Mouse (Mus musculus) G1E (cell line): ENCODE measurements around the gene Tsga10ip. TPM values are rescaled to one million over a fixed set of nuclear protein-coding genes. Genes with fewer than 3 reads are reported as not detected.
A peak's percentile ranks its signal among the peaks of the same experiment; 100 is the strongest.

Source experiments
- ATAC-seq: 2 replicates; pipeline ENCODE4 v1.8.0; 2016; ENCODE audit warnings: mild to moderate bottlenecking; ENCODE audit not compliant: insufficient number of reproducible peaks, poor library complexity, low FRiP score, severe bottlenecking; ENCODE audit errors: extremely low read depth
- DNase-seq: peaks from one replicate; pipeline ENCODE4 v3.0.0; 2012; ENCODE audit warnings: low spot score
- H3K27me3 ChIP-seq: 2 replicates; pipeline ENCODE4 v1.6.1; 2012; ENCODE audit warnings: mild to moderate bottlenecking, low read length, inconsistent platforms; ENCODE audit not compliant: insufficient read depth
- H3K36me3 ChIP-seq: replicated peaks from 2 replicates; pipeline ENCODE3; 2012; ENCODE audit warnings: mild to moderate bottlenecking, inconsistent platforms
- H3K4me1 ChIP-seq: 2 replicates; pipeline ENCODE4 v1.6.1; 2012; ENCODE audit warnings: low read depth, low read length, inconsistent platforms, mixed read lengths; ENCODE audit not compliant: insufficient read depth
- H3K4me3 ChIP-seq: 2 replicates; pipeline ENCODE4 v1.5.1; 2012; ENCODE audit warnings: low read depth, mild to moderate bottlenecking, inconsistent platforms, low read length, moderate library complexity, mixed read lengths
- H3K9me3 ChIP-seq: replicated peaks from 2 replicates; pipeline ENCODE4 v1.6.1; 2012; ENCODE audit warnings: inconsistent platforms
- CTCF ChIP-seq: IDR thresholded peaks from 2 replicates; pipeline ENCODE4 v1.5.1; 2012; ENCODE audit warnings: low read depth, low read length, inconsistent platforms, mixed read lengths
- GATA1 ChIP-seq: IDR thresholded peaks from 2 replicates; pipeline ENCODE4 v1.6.1; 2012; ENCODE audit warnings: borderline replicate concordance, low read length, inconsistent platforms, mixed read lengths
- GATA2 ChIP-seq: IDR thresholded peaks from 2 replicates; pipeline ENCODE4 v1.6.1; 2012; ENCODE audit warnings: low read depth, low read length, inconsistent platforms, borderline replicate concordance
- POLR2AphosphoS5 ChIP-seq: IDR thresholded peaks from 2 replicates; pipeline ENCODE4 v1.6.1; 2012; ENCODE audit warnings: low read depth, low read length, inconsistent platforms; ENCODE audit not compliant: insufficient replicate concordance
- TAL1 ChIP-seq: conservative IDR thresholded peaks from 2 replicates; pipeline ENCODE4 v1.6.1; 2012; ENCODE audit warnings: low read depth, low read length, inconsistent platforms, mixed read lengths
- polyA plus RNA-seq: library from polyadenylated mRNA; stranded (reverse); fragments of >175 nt; gene quantifications from 2 replicates; pipeline ENCODE4 v1.2.3, GENCODE M21; 2012
- total RNA-seq, 2 experiments: library from RNA; stranded (forward) in 1 of 2; stranded (reverse) in 1 of 2; fragments of 200-1000 nt in 1 of 2; fragments of >200 nt in 1 of 2; fragmentation: Nextera tagmentation in 1 of 2; gene quantifications; 2 replicates each; pipeline ENCODE4 v1.2.3; 2014 to 2017

The Tsga10ip gene
- total and polyA plus RNA-seq, 3 experiments = 0.11 to 0.74 TPM; not detected in 1

- ATAC-seq (no peak), DNase-seq (peak; percentile 50)
- H3K4me1 ChIP-seq = peaks cover 49% of the 10 kb centered on the region
- TF ChIP-seq GATA1 (no peak), CTCF (no peak), GATA2 (no peak), TAL1 (no peak), POLR2AphosphoS5 (no peak)
- peak overlapping the region; percentile 96 for H3K4me3 ChIP-seq
- peaks cover 61% of the 10 kb centered on the region for H3K36me3 ChIP-seq
- no peaks in the 10 kb centered on the region for H3K9me3 ChIP-seq
- no peaks in the 10 kb centered on the region for H3K27me3 ChIP-seq
These were observed 14.3 kb downstream of the Tsga10ip start for GRCm38 (mm10) chr19:5388011-5388441.

DNA sequence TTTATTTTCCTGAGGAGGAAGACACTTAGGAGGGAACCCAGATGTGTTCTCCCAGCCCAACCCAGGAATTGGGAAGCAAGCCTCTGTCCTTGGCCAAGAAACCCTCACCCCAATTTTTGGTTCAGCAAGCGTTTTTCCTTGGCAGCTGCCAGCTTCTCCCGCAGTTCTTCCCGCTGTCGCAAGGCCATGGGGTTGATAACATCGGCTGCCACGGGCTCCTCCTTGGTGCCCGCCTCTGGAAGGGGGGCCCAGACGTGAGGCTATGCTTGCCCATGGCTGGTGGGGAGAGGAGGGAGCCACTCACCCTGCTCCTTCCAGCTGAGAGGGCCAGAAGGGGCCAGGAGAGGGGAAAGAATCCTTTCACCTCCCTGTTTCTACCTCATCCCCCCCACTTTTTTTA, 17.6 kb downstream of the Tsga10ip start:
- no peak for TF ChIP-seq GATA1
- no peak for TF ChIP-seq POLR2AphosphoS5
- TF ChIP-seq GATA2 = no peak
- TF ChIP-seq TAL1 = no peak
- no peak for TF ChIP-seq CTCF
- Histone ChIP-seq H3K9me3 (no peaks in the 10 kb centered on the region), H3K36me3 (peaks cover 75% of the 10 kb centered on the region), H3K4me1 (peaks cover 29% of the 10 kb centered on the region), H3K27me3 (no peaks in the 10 kb centered on the region), H3K4me3 (no peak overlapping the region)
- DNase-seq (no peak), ATAC-seq (no peak)

DNA sequence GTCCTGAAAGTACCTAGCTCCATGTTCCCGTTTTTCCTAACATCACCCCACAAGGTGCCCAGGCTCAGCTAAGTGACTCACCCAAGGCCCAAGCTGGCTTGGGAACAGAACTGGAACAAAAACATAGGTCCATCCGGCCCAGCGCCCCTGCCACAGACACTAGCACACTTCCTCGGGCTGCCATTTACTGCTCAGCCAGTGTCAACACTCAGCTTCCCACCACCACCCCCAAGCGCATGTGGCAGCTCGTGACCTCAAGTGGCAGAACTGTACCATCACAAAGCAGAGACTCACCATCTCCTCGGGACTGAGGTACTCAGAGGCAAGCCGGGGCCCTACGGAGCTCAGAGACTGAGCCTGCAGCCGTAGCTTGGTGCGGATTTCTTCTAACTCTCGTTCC, 19.0 kb downstream of the Tsga10ip start:
- H3K4me3 ChIP-seq = no peak overlapping the region
- DNase-seq = no peak
- peaks cover 89% of the 10 kb centered on the region for H3K36me3 ChIP-seq

DNA sequence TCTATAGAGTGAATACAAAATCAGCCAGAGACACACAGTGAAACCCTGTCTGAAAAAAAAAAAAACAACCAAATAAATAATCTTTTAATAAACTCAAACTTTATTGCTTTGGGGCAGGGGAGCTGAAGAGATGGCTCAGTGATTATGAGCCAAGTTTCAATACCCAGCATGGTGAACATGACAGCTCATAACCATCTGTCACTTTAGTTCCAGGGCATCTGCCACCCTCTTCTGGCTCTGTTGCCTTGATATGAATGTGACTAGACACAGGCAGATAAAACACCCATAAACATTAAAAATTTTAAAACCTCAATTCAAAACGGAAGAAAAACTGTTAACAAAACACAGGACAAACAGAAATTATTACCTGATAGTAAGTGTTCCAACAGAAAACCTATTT, 24.9 kb downstream of the Tsga10ip start:
- no peaks in the 10 kb centered on the region for H3K27me3 ChIP-seq
- ATAC-seq (no peak), DNase-seq (no peak)
- H3K36me3 ChIP-seq = peaks cover 94% of the 10 kb centered on the region
- H3K4me3 ChIP-seq = no peak overlapping the region
- H3K9me3 ChIP-seq = no peaks in the 10 kb centered on the region
- TF ChIP-seq GATA1 (no peak), CTCF (no peak), TAL1 (no peak), GATA2 (no peak), POLR2AphosphoS5 (no peak)
- peaks cover 6% of the 10 kb centered on the region; the same call in 1 of the 2 replicates for H3K4me1 ChIP-seq

More for the DNA sequence above, 19.0 kb downstream of the Tsga10ip start:
- TF ChIP-seq CTCF (no peak), POLR2AphosphoS5 (no peak), TAL1 (no peak), GATA2 (no peak), GATA1 (no peak)
- Histone ChIP-seq H3K27me3 (no peaks in the 10 kb centered on the region), H3K4me1 (peaks cover 25% of the 10 kb centered on the region), H3K9me3 (no peaks in the 10 kb centered on the region)
- no peak for ATAC-seq

DNA sequence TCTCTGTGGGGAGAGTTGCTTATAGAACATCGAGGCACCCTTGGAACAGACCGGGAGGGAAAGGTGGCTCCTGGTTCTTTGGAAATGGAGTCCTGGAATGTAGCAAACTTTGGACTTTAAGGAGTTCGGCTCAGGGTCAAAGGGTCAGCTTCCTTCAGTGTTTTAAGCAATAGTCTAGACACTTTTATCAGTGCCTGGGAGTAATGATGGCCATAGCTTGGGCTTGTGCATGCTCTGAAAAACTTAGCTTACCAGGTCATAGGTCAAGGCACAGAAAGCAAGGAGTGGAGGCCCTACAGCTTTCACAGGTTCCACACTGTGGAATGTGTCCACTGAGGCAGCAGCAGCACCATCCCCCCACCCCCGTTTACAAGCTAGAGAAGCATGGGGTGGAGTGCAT, 27.6 kb downstream of the Tsga10ip start:
- Histone ChIP-seq H3K27me3 (no peaks in the 10 kb centered on the region), H3K36me3 (peaks cover 91% of the 10 kb centered on the region), H3K9me3 (no peaks in the 10 kb centered on the region), H3K4me3 (no peak overlapping the region), H3K4me1 (peaks cover 11% of the 10 kb centered on the region; the same call in 1 of the 2 replicates)
- ATAC-seq (no peak), DNase-seq (no peak)
- TF ChIP-seq GATA1 = no peak
- TF ChIP-seq GATA2 = no peak
- no peak for TF ChIP-seq CTCF
- no peak for TF ChIP-seq POLR2AphosphoS5
- TF ChIP-seq TAL1 = no peak

GRCm38 (mm10) chr19:5374177-5374576, 28.1 kb downstream of the Tsga10ip start:
- ATAC-seq = no peak
- no peaks in the 10 kb centered on the region for H3K27me3 ChIP-seq
- no peaks in the 10 kb centered on the region for H3K9me3 ChIP-seq
- peaks cover 91% of the 10 kb centered on the region for H3K36me3 ChIP-seq
- DNase-seq = no peak
- peaks cover 12% of the 10 kb centered on the region; the same call in 1 of the 2 replicates for H3K4me1 ChIP-seq
- TF ChIP-seq CTCF = no peak
- no peak for TF ChIP-seq TAL1
- no peak for TF ChIP-seq GATA2
- TF ChIP-seq POLR2AphosphoS5 = no peak
- TF ChIP-seq GATA1 = no peak
- H3K4me3 ChIP-seq = no peak overlapping the region
